Mouse (Mus musculus): ENCODE measurements around the gene Flt3l.

The Flt3l gene

DNA sequence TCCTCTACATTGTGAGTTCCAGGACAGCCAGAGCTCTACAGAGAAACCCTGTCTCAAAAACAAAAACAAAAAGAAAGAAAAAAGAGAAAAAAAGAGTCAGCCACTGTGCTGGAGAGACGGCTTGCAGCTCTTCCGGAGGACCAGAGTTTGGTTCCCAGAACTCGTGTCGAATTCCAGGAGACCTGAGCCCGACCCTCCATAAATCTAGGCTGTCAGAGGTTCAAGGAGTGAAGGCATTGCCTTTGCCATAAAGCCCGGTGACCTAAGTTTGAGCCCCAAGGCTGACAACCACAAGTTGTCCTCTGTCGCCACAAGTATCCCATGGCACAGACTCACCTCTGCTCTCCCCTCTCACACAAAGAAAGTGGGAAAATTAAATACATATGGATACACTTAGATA is 42.1 kb downstream of the Flt3l start:
- DNase-seq, result no peak

GRCm38 (mm10) chr7:45093516-45093905 is 42.7 kb downstream of the Flt3l start:
- DNase-seq, result peak; percentile 74

- DNase-seq, result no peak
Measured at GRCm38 (mm10) chr7:45092828-45093515, 43.3 kb downstream of the Flt3l start.

GRCm38 (mm10) chr7:45092048-45092447 is 44.2 kb downstream of the Flt3l start, which contains the start of gene Rcn3:
TSS of gene Rcn3 (minus strand) at chr7:45092221.
- no peak for DNase-seq

- no peak for DNase-seq
Measured at GRCm38 (mm10) chr7:45091001-45091990, 44.9 kb downstream of the Flt3l start.

GRCm38 (mm10) chr7:45090251-45090977 is 45.8 kb downstream of the Flt3l start:
- DNase-seq, result peak; percentile 73

GRCm38 (mm10) chr7:45088597-45088996 is 47.6 kb downstream of the Flt3l start:
- DNase-seq, result no peak

DNA sequence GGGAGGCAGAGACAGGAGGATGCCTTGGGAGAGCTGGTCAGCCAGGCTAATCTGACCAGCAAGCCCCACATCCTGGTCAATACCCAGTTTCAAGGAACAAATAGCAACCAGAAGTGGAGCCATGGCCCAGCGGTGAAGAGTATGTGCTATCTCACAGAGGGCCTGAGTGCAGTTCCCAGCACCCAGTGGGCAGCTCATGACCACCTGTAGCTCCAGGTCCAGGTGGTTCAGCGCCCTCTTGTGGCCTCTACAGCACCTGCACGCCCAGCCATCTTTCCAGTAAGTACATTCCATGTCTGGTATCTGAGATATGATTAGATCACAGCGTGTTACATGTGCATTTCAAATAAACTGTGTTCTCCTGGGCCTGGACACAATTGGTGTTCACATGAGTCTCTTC is 50.1 kb downstream of the Flt3l start:
- DNase-seq, result no peak

GRCm38 (mm10) chr7:45083300-45083890 is 52.8 kb downstream of the Flt3l start:
- DNase-seq, result peak; percentile 64

DNA sequence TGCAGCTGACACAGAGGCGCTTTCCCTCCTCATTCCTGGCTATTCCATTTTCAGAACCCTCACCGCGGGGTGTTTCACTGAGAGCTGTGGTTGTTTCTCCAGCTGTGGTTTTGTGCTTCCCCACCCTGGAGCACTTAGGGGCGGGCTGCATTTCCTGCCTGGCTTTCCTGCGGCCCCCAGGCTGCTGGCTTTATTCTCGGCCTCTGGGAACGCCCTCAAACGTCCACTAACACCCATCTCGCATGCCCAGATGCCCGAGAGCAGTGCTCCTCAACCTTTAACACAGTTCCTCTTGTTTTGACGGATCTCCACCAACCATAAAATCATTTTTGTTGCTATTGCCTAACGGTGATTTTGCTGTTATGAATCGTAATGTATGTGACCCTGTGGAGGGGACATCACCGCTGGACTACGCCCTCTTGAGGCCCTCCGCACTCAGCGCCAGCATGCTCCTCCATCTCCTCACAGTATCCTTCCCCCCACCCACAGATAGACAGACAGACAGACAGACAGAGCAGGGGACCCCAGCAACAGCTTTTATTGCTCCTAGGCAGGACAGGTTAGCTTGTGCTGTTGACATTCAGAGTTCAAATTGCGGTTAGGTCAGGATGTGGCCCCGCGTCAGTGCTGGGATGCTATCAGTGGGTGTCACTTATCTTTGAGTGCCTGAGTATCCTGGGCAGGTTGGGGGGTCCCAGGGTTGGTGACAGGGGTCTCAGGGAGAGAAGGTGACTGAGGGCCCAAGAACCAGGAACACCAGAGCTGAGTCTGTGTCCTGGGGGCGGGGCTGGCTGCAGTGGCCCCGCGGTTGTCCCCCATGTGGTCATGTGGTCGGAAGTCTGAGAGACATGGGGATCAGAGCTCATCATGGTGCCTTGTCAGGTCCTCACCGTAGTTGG is 53.6 kb downstream of the Flt3l start:
- DNase-seq, result peak; percentile 55

- DNase-seq, result no peak
Measured at GRCm38 (mm10) chr7:45081016-45081415, 55.2 kb downstream of the Flt3l start.

- DNase-seq, result peak; percentile 96
Measured at GRCm38 (mm10) chr7:45079856-45080255, 56.4 kb downstream of the Flt3l start.
